Mouse (Mus musculus): ENCODE data around the gene Alyref. TPM values are rescaled to one million over a fixed set of nuclear protein-coding genes. Genes with fewer than 3 reads are reported as not detected.

The Alyref gene
- polyA plus RNA-seq, 2 experiments from 2014 or later: 8.5 to 42.6 TPM

DNA sequence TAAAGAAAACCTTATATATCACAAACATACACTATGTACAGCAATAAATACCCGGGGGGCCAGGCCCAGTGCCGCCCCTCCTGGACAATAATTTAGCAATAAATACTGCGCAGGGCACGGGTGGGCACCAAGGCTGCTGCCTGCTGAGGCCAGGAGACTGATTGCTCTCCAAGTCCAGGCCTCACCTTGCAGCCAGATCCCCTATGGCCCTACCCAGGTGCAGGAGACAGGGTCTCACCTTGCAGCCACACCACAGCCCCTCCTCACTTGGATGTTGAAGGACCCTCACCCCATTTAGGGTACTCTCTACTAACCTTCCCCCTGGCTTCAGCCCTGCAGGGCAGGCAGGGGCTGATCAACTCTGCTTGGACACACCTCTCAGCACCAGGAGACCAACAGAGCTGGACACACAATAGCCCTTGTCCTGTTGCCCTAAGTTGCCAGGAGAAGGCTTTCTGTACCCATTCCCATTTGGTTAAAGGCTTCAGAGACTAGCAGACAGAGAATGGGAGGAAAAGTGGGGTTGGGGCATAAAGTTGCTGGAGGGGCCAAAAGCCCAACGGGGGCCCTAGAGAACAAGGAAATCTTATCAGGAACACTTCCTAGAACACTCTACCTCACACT, 27.1 kb upstream of the Alyref start, which contains the start of gene Sirt7:
TSS of gene Sirt7 (minus strand) at position 89 of the 624 bp plus-strand sequence.
- ATAC-seq: no peak

DNA sequence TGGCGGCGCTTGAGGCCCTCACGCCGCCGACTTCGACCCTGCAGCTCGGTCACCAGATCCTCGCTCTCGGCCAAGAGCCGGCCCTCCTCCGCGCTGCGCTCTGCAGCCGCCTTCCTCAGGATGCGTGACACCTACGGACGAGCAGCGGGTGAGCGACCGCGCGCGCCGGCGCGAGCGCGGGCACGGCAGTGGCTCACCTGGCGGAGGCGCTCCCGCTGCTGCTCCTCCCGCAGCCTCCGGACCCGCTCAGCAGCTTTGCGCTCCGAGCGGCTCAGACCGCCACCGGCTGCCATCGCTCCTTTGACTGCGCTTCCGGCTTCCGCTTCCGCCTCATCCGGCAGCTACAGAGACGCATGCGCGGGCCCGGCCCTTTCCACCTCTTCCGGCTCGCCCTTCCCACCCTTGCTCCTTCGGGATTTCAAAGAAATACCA, 26.5 kb upstream of the Alyref start:
- ATAC-seq: peak; percentile 69

- peak; percentile 46 for ATAC-seq
Measured at GRCm38 (mm10) chr11:120623961-120624679, 26.0 kb upstream of the Alyref start.

- ATAC-seq: no peak
Measured at GRCm38 (mm10) chr11:120622805-120623204, 24.6 kb upstream of the Alyref start.

- no peak for ATAC-seq
Measured at GRCm38 (mm10) chr11:120620195-120620594, 22.0 kb upstream of the Alyref start.

- no peak for ATAC-seq
Measured at GRCm38 (mm10) chr11:120618619-120619535, 20.7 kb upstream of the Alyref start.

DNA sequence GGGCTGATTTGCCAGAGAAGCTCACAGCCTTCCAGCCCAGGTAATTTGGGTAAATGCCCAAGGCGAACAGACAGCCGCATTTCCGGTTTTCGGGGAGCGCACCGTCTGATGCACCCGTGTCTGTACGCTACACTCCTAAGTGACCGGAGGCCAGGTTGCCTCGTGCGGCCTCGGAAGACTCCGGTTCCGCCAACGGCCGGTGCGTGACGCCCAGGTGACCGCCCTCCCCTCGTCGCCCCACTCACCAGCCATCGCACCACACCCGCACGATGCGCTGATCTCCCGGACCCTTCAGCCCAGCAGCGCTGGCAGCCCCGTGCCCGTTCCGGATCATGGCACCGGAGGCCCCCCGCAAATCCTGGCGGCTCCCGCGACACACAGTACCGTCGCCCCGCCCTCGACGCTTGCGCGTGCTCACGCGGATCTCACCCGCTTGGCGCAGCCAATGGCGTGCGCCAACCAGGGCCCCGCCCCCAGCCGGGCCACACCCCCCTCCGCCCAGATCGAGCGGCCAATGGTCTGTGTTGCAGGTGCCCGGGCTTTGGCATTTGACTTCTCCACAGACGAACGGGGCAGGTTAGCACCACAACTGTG, 19.5 kb upstream of the Alyref start, which contains the start of gene Pcyt2:
TSS of gene Pcyt2 (minus strand) at position 418 of the 594 bp plus-strand sequence.
- peak; percentile 93 for ATAC-seq

DNA sequence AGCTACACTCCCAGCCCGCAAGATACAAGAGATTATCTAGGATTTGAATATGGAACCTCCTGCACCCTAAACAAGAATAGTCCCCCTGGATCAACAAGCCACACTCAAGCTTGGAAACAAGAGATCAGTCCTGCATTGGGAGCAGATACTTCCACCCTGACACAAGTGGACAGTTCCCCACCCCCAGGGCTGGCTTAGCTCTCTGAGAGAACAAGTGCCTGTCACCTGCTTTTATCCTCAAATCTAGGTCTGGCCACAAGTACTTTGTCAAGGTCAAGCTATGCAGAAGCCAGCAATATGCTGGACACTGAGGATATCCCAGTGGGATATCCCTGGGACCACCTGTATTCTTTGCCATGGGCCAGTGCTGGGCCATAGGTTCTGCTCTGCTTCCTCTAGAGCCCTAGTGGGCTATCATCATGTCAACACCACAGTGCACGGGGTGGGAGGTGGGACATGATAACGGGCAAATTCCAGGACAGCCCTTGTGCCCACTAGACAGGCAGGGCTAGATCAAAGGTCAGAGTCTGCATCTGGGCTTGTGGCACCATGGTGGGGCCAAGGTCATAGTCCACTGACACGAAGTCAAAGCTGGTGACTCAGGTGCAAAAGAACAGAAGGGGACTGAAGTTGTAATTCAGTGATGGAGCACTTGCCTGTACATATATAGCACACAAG, 18.6 kb upstream of the Alyref start:
- no peak for ATAC-seq

- no peak for ATAC-seq
Measured at GRCm38 (mm10) chr11:120615606-120616203, 17.5 kb upstream of the Alyref start.

DNA sequence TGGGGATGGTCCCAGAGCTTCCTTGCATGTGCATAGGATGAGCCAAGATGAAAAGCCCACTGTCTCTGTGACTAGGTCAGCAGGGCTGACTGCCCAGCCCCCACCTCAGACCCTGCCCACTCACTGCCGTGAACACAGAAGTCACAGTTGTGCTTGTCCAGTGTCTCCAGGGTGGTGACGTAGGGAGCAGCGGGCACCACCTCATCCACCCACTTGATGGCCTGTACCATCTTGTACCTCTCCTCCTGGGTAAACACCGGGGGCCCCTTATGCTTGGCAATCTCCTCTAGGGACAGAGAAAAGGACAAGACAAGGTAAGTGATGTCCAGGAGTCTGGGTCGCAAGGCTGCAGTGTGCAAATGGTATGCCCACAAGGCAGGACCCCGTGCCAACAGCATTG, 17.0 kb upstream of the Alyref start:
- ATAC-seq: no peak

DNA sequence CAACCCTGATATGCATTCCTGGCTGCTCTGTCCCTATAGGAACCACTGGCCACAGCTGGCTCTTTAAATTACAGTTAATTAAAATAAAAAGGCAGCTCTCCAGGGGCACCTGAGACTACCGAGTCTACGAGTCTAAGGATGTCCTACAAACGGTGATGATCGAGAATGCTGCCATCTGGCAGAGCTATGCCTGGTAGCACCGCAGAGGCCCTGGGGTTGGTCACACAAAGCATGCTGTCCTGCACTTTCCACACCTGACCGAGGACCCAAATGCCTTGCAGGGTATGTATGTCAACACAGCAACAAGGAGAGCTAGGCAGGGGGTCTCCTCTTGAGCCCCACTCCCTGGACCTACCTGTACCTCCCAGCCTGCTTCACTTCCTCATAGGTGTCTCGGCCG, 15.8 kb upstream of the Alyref start:
- ATAC-seq: no peak

DNA sequence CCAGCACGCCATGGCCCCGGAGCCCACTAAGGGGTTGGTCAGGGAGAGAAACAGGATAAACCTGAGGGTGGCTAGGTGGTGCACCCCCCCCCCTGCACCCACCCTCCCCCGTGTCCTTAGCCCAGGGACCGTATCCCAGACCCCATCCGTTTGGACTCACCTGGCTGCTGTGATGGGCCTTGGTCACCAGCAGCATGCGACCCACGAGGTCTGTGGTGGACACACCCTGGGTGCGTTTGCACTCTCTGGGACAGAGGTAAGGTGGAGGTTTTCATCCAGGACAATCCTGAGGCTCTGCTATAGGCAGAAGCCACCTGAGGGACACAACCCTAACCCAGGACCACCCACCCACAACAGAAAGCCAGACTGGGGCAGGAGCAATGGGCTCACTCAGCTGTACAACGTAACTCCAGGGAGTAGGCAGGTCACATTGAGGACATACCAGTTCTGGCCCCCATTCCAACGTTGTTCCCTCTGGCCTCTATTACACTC, 15.4 kb upstream of the Alyref start:
- no peak for ATAC-seq

GRCm38 (mm10) chr11:120612763-120613162, 14.6 kb upstream of the Alyref start:
- peak; percentile 41 for ATAC-seq

DNA sequence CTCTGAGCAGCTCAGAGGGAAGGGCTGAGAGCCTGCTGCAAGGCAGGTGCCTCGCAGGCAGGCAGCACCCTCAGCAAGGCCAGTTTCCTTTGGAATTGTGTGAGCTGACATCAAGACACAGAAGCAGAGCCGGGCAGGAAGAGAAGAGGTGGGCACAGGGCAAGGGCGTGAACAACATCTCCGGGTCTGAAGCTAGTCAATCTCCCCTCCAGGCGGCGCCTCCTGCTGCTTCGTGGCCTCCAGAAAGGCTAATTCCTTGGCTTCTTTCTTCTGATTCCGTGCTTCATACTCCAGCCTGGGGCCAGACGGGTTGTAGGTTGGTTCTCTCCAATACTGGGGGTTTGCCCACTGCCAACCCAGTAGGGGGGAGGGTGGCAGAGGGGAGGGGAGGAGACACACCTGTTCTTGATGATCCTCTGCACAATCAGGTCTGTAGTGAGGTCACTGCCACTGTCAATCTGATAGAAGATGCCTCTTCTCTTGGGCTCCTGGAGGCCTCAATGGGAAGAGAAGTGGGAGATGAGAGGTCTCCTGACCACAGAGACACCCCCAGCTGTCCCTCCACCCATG, 12.4 kb upstream of the Alyref start:
- ATAC-seq: no peak

GRCm38 (mm10) chr11:120609250-120609649, 11.1 kb upstream of the Alyref start:
- no peak for ATAC-seq

- no peak for ATAC-seq
Measured at GRCm38 (mm10) chr11:120608241-120609034, 10.3 kb upstream of the Alyref start, which contains the start of gene Npb. Gene Npb (plus strand): TSS chr11:120608477.

DNA sequence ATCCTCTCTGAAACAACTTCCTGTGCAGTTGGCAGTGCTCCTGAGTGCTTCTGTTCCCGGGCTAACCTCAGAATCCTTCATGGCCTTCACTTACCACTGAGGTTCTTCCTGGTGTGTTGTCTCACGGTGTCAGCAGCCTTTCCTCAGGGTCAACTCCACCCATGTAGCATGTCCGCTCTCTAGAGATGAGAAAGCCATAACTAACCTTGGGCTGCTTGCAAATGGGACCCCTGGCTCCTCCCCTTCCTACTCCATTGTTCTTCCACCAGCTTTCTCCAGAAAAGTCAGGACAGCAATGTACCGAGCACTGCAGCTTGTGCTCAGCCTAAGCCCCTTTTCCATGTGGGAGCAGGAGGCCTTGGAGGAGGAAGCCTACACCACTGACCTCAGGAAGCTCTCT, 8.6 kb upstream of the Alyref start:
- no peak for ATAC-seq

DNA sequence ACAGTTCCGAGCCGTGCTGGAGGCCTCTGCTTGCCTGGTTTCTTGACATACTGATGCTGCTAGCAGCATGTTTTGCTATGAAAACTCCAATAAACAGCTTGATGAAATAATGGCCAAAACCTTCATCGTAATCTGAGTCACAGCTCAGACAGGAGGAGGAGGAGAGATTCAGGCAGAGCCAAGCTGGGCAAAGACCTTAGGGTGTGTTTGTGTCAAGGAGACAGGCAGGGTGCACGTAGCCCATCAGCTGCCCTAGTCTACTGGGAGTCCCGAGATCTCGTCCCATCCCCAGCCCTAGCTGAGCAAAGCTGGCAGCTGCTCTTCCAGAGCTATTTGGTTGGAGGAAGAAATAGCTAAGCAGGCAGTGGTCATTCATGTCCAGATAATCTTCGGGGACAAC, 7.5 kb upstream of the Alyref start:
- no peak for ATAC-seq

GRCm38 (mm10) chr11:120603545-120603944, 5.4 kb upstream of the Alyref start:
- ATAC-seq: no peak

DNA sequence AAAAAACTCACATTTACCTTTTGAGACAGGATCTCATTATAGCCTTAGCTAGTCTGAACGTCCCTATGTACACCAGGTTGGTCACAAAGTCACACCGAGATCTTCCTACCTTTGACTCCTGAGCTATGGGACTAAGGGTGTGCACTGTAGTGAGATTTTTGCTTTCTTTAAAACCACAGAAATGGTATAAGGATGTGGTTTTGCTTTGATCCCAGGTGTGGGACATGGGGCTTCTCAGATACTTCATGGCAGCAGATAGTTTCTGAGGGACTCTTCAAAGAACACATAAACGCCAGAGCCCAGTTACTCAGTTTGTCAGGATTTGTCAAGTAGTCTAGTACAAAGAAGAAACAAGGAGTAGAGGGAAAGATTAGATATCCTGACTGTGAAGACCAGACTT, 2.6 kb upstream of the Alyref start:
- peak; percentile 44 for ATAC-seq

Data from CD4-positive, CD25-positive, alpha-beta regulatory T cell, adult 4 months (primary cell).